8 mouse cellular contexts compared by ENCODE assay signal in the genomic region with DNA sequence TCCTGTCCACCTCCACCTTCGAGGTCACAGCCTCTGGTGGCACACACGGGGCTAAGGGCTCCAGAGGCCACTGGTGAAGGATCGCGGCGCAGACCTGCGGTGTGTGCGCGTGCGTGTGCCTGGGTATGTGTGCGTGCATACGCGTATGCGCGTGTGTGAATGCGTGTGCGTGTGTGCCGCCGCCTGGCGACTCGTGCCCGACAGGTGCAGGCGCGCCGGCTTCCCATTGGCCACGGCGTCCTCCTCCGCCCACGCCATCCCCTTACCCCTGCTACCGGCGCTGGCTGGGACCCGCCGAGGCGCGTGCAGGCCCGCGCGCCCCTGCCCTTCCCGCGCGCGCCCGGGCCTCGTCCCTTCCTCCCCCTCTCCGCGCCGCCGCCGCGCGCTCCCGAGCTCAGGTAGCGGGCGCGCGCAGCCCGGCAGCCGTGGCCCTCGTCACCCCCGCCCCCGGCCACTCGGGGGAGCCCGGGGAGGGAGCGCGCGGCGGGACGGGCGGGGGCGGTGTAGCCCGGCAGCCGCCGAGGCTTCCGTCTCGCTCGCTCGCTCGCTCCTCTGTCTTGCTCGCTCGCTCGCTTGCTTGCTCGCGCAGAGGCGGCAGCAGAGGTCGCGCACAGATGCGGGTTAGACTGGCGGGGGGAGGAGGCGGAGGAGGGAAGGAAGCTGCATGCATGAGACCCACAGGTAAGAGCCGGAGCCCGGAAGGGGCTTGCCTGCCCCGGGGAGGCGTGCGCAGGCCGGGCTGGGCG. TPM values are rescaled to one million over a fixed set of nuclear protein-coding genes. Genes with fewer than 3 reads are reported as not detected.
DNase-seq lines count a peak whose midpoint lies in the region; ATAC-seq and TF ChIP-seq lines count a peak whose summit lies in the region.

TSS of gene Susd4 (plus strand) at position 145 of the 746 bp plus-strand sequence.

- peak within 1 kb of the TSS; percentile 51; the same call in 1 of the 2 replicates for H3K4me3 ChIP-seq in G1E (ENCODE audit: low read depth, low read length)
- H3K4me3 ChIP-seq in forebrain, embryonic 16.5 days (replicated peaks; ENCODE audit: low read length): peak within 1 kb of the TSS; percentile 74
- H3K4me3 ChIP-seq in hindbrain, postnatal 0 days (ENCODE audit: low read length): peak within 1 kb of the TSS; percentile 63

- peak within 1 kb of the TSS; percentile 75 for H3K27ac ChIP-seq in forebrain, embryonic 16.5 days (ENCODE audit: low read length)
- H3K27ac ChIP-seq in hindbrain, postnatal 0 days: peak within 1 kb of the TSS; percentile 65

- peaks cover 76% of the 10 kb centered on the region for H3K9me3 ChIP-seq in G1E (replicated peaks)
- no peaks in the 10 kb centered on the region for H3K9me3 ChIP-seq in forebrain, embryonic 16.5 days (ENCODE audit: control insufficient read depth, low read length)
- H3K9me3 ChIP-seq in hindbrain, postnatal 0 days (ENCODE audit: low read length): no peaks in the 10 kb centered on the region

- WGBS in forebrain, embryonic 16.5 days: under 1% methylated on average over 80 of the region's 95 CpGs
- WGBS in hindbrain, postnatal 0 days: under 1% methylated on average over 66 of the region's 95 CpGs

- H3K4me2 ChIP-seq in forebrain, embryonic 16.5 days (ENCODE audit: low read length): peak within 1 kb of the TSS; percentile 78
- H3K4me2 ChIP-seq in hindbrain, postnatal 0 days (ENCODE audit: low read depth, low read length): peak within 1 kb of the TSS; percentile 94

- no peak for ATAC-seq in G1E (ENCODE audit: extremely low read depth, insufficient number of reproducible peaks, low FRiP score, poor library complexity, severe bottlenecking)
- peak; percentile 93 for ATAC-seq in forebrain, embryonic 16.5 days
- ATAC-seq in hindbrain, postnatal 0 days: peak; percentile 96

- no peaks in the 10 kb centered on the region for H3K4me1 ChIP-seq in G1E (ENCODE audit: insufficient read depth, low read depth, low read length)
- H3K4me1 ChIP-seq in forebrain, embryonic 16.5 days (replicated peaks; ENCODE audit: control insufficient read depth, insufficient read depth, low read length): peaks cover 14% of the 10 kb centered on the region
- H3K4me1 ChIP-seq in hindbrain, postnatal 0 days (ENCODE audit: insufficient read depth, low read length): no peaks in the 10 kb centered on the region

- H3K9ac ChIP-seq in forebrain, embryonic 16.5 days (replicated peaks; ENCODE audit: low read depth, low read length): peak within 1 kb of the TSS; percentile 73
- peak within 1 kb of the TSS; percentile 53 for H3K9ac ChIP-seq in hindbrain, postnatal 0 days (replicated peaks; ENCODE audit: low read length)

- no peaks in the 10 kb centered on the region for H3K36me3 ChIP-seq in G1E (replicated peaks)
- H3K36me3 ChIP-seq in forebrain, embryonic 16.5 days (ENCODE audit: control insufficient read depth, insufficient read depth): no peaks in the 10 kb centered on the region
- H3K36me3 ChIP-seq in hindbrain, postnatal 0 days (ENCODE audit: insufficient read depth, low read length): no peaks in the 10 kb centered on the region

- DNase-seq in G1E (ENCODE audit: low spot score): no peak
- DNase-seq in cerebellum, adult 11 months: peak; percentile 85
- DNase-seq in hindbrain, postnatal 0 days (ENCODE audit: low spot score): peak; percentile 93
- DNase-seq in left cerebral cortex, adult 8-10 months (ENCODE audit: low spot score in 2 of 2): peak; percentile 68 to 94
- DNase-seq in lung, postnatal 4 days: peak; percentile 74 to 85
- peak; percentile 80 to 88 for DNase-seq in right cerebral cortex, adult 2 months (ENCODE audit: low spot score in 2 of 2)
- DNase-seq in MN1 (ENCODE audit: low spot score): no peak

- no peaks in the 10 kb centered on the region for H3K27me3 ChIP-seq in G1E (ENCODE audit: insufficient read depth, low read length)
- H3K27me3 ChIP-seq in forebrain, embryonic 16.5 days (replicated peaks; ENCODE audit: control insufficient read depth, insufficient read depth, low read length): 0 out of 2 replicates have a peak, but pooled peaks cover 3% of the 10 kb centered on the region
- no peaks in the 10 kb centered on the region for H3K27me3 ChIP-seq in hindbrain, postnatal 0 days (ENCODE audit: insufficient read depth, low read length)

- no peak for TF ChIP-seq CTCF in G1E (IDR thresholded peaks at IDR 0.05; ENCODE audit: low read depth, low read length)
- peak; percentile 51 for TF ChIP-seq CTCF in hindbrain, postnatal 0 days (IDR thresholded peaks at IDR 0.05; ENCODE audit: low read depth)

RNA-seq across cellular contexts. Expression of gene Susd4, which starts in this region (rescaled TPM):
- not detected in 2 replicates for total RNA-seq in G1E (2014; fragmentation: Nextera tagmentation)
- not detected in 2 replicates for total RNA-seq in G1E (2017)
- not detected in 2 replicates for polyA plus RNA-seq in G1E (2012)
- polyA plus RNA-seq in forebrain, embryonic 16.5 days (2015; fragmentation: Nextera tagmentation; extraction: Ambion mirVana): 34.2 and 46.7 TPM in 2 replicates
- total RNA-seq in hindbrain, postnatal 0 days (2014; rRNA removed): 71.1 and 77.3 TPM in 2 replicates
- polyA plus RNA-seq in hindbrain, postnatal 0 days (2015; fragmentation: Nextera tagmentation; extraction: Ambion mirVana): 74.4 and 74.9 TPM in 2 replicates
- 100 to 1,000 TPM; 106 to 118 (median 116) TPM for total RNA-seq in left cerebral cortex, adult 8-10 months (2022)

Comparison
In these comparisons a context has a peak if more than half of its experiments do, and no peak if none do; other contexts are left out.
1. RNA of gene Susd4 (total RNA-seq): 106 to 118 TPM in left cerebral cortex, adult 8-10 months and 71.1 to 77.3 TPM in hindbrain, postnatal 0 days; not detected in G1E; every median in the first group is over 10 times any median in the second.
2. RNA of gene Susd4 (polyA plus RNA-seq): 74.4 to 74.9 TPM in hindbrain, postnatal 0 days and 34.2 to 46.7 TPM in forebrain, embryonic 16.5 days; not detected in G1E; every median in the first group is over 10 times any median in the second.
3. DNase-seq: peak in cerebellum, adult 11 months (single experiment), hindbrain, postnatal 0 days (single experiment), left cerebral cortex, adult 8-10 months (2 of 2), lung, postnatal 4 days (2 of 2) and right cerebral cortex, adult 2 months (2 of 2); none in G1E (single experiment) and MN1 (single experiment).
4. Peak in every context shown above with its lines, with median percentiles within 50 percentile points of each other: H3K4me3 ChIP-seq.